Mouse (Mus musculus) thymus, adult 2 months (tissue): ENCODE measurements around the gene A930033H14Rik. TPM values are rescaled to one million over a fixed set of nuclear protein-coding genes. Genes with fewer than 3 reads are reported as not detected.
A peak's percentile ranks its signal among the peaks of the same experiment; 100 is the strongest.

Source experiments
- DNase-seq: peaks from one replicate; pipeline ENCODE4 v3.0.0; 2021
- H3K27ac ChIP-seq: fragments of 200-500 bp; 2 replicates; pipeline ENCODE4 v1.5.1; 2012; ENCODE audit warnings: low read length, control low read depth; ENCODE audit not compliant: control insufficient read depth, insufficient read depth
- H3K27me3 ChIP-seq: fragments of 200-500 bp; 2 replicates; pipeline ENCODE4 v1.6.1; 2012; ENCODE audit warnings: mild to moderate bottlenecking, low read length, moderate library complexity, mixed read lengths; ENCODE audit not compliant: control insufficient read depth, insufficient read depth
- H3K36me3 ChIP-seq: fragments of 200-500 bp; 2 replicates; pipeline ENCODE4 v1.6.1; 2012; ENCODE audit warnings: mild to moderate bottlenecking, low read length, moderate library complexity; ENCODE audit not compliant: control insufficient read depth, insufficient read depth
- H3K4me1 ChIP-seq: fragments of 200-500 bp; replicated peaks from 2 replicates; pipeline ENCODE4 v1.6.1; 2012; ENCODE audit warnings: low read length; ENCODE audit not compliant: control insufficient read depth, insufficient read depth
- H3K4me3 ChIP-seq: fragments of 200-500 bp; 2 replicates; pipeline ENCODE4 v1.5.1; 2012; ENCODE audit warnings: mild to moderate bottlenecking, low read length, control low read depth, moderate library complexity; ENCODE audit not compliant: control insufficient read depth, insufficient read depth
- CTCF ChIP-seq: fragments of 200-500 bp; IDR thresholded peaks from 2 replicates; pipeline ENCODE4 v1.5.1; 2012; ENCODE audit warnings: mild to moderate bottlenecking, control low read depth, low read length, moderate library complexity, borderline replicate concordance; ENCODE audit not compliant: control insufficient read depth, poor library complexity, insufficient read depth; ENCODE audit errors: extremely low read depth
- POLR2A ChIP-seq: fragments of 200-500 bp; IDR thresholded peaks from 2 replicates; pipeline ENCODE4 v1.6.1; 2012; ENCODE audit warnings: mild to moderate bottlenecking, low read length, control low read depth, moderate library complexity; ENCODE audit not compliant: control insufficient read depth, poor library complexity, insufficient read depth; ENCODE audit errors: extremely low read depth
- WGBS: fragments of 180-500 bp; shearing (Covaris S2); methylation state at CpG from one replicate; pipeline ENCODE4 v1.1.7; 2018; 5-methylcytosine and 5-hydroxymethylcytosine counted together
- polyA plus RNA-seq: library from polyadenylated mRNA; depleted of rRNA; stranded (reverse); fragments of >200 nt; gene quantifications from 2 replicates; pipeline ENCODE4 v1.2.3, GENCODE M21; 2012

A930033H14Rik gene
- polyA plus RNA-seq, 1 experiment: 0.34 TPM

DNA sequence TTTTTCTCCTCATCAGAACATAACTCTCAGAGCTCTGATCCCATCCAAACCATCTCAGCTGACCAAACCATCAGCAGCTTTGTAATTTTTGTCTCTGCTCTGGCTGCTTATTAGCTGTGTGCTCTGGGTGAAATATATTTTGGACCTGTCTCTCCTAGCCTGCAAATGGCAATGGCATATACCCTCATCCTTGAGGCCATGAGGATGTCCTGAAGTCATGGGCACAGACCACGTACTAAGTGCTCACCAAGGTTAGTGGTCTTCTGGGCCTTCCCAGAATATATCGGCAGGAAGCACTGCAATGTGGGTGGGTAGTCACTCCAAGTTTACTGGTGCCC, 6.4 kb upstream of the A930033H14Rik start:
- DNase-seq: no peak
- Histone ChIP-seq H3K27ac (no peak overlapping the region), H3K36me3 (no peaks in the 10 kb centered on the region), H3K27me3 (no peaks in the 10 kb centered on the region), H3K4me1 (no peaks in the 10 kb centered on the region), H3K4me3 (no peak overlapping the region)
- TF ChIP-seq CTCF: no peak
- TF ChIP-seq POLR2A: no peak
- 90% methylated on average over 2 of the region's 2 CpGs for WGBS

DNA sequence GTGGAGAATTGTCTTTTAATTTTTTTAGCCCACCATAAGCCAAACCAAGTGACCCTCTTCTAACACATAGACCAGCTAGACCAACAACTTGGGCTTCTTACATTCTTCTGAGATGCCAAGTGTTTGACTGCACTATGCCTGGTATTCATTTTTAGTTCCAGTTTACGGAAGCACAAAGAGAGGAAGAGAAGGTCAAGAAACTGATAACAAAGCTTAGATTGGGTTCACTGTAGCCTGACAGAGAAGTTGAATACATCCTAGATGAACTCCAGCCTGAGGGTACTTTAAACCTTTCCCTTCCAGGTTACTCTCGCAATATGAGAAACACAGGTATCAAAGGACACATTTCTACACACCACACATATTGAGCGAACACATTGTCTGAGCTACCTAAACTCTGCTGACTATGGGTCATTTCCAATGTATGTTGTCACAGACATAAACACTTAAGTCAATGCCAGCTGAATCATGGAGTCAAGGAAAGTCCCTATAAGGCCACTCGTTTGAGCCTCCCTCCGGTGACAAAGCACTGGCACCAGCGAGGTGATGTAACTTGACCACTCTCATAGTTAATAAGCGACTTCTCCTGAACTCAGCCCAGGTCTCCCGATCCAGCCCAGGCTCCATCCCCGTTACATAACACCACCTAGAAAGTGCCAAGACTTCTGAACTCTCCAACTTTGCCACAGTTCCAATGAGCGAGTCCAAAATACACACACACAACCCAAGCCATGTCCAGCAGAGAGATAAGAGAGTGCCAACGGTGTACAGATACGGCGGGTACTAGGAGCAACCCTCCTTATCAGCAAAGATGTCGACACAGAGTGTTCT, 5.8 kb upstream of the A930033H14Rik start:
- H3K36me3 ChIP-seq: no peaks in the 10 kb centered on the region
- no peak overlapping the region for H3K27ac ChIP-seq
- no peak for TF ChIP-seq CTCF
- no peak for TF ChIP-seq POLR2A
- 90% methylated on average over 14 of the region's 14 CpGs for WGBS
- DNase-seq: no peak
- H3K4me3 ChIP-seq: no peak overlapping the region
- no peaks in the 10 kb centered on the region for H3K27me3 ChIP-seq
- no peaks in the 10 kb centered on the region for H3K4me1 ChIP-seq

DNA sequence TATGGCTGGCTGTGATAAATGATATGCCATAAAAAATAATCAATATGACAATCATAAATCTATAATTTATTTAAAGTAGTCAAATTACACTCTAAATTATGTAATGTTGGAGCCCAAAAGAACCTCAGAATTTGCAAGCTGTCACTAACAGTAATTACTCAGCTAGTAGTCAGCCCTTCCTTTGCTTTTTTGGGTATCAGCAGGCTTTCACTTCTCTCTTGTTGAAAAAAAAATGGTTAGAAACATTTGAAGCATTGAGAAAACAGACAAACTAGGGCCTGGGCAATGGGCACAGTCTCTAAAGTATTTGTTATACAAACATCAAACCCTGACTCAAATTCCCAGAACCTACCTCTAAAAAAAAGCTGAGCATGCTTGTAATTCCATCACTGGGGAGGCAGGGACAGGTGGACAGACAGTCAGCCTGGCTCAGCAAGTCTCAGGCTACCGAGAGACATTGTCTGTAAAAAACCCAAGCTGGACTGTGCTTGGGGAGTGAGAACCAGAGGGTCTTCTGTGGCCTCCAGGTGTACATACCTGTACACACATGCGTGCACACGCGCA, 4.3 kb upstream of the A930033H14Rik start:
- TF ChIP-seq CTCF (no peak), POLR2A (no peak)
- DNase-seq: no peak
- Histone ChIP-seq H3K27ac (no peak overlapping the region), H3K36me3 (no peaks in the 10 kb centered on the region), H3K4me1 (peaks cover 2% of the 10 kb centered on the region; the same call in 1 of the 2 replicates), H3K4me3 (no peak overlapping the region), H3K27me3 (peaks cover 6% of the 10 kb centered on the region; the same call in 1 of the 2 replicates)
- 96% methylated on average over 4 of the region's 4 CpGs for WGBS

DNA sequence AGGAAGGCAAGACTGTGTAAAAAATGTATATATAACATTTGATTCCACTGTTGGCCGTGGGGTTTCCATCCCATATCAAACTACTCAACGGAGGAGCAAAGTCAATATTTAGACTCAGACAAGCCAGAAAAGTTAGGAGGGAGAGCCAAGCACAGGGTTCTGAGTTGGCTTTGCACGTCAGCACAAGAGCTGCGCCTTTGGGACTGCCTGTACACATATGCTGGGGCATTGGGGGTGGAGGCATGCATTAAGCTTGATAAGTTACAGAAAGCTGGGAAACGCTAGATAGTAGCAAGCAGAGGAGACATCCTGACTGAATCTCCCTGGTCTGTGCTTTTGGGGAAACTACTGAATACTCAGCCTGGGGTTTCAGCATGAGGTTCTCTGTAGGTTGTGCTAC, 1.1 kb upstream of the A930033H14Rik start:
- H3K27ac ChIP-seq: no peak overlapping the region
- no peaks in the 10 kb centered on the region for H3K36me3 ChIP-seq
- no peak overlapping the region for H3K4me3 ChIP-seq
- no peak for TF ChIP-seq CTCF
- no peak for TF ChIP-seq POLR2A
- WGBS: 73% methylated on average over 5 of the region's 5 CpGs
- H3K27me3 ChIP-seq: peaks cover 9% of the 10 kb centered on the region; the same call in 1 of the 2 replicates
- DNase-seq: no peak
- H3K4me1 ChIP-seq: peaks cover 2% of the 10 kb centered on the region; the same call in 1 of the 2 replicates

DNA sequence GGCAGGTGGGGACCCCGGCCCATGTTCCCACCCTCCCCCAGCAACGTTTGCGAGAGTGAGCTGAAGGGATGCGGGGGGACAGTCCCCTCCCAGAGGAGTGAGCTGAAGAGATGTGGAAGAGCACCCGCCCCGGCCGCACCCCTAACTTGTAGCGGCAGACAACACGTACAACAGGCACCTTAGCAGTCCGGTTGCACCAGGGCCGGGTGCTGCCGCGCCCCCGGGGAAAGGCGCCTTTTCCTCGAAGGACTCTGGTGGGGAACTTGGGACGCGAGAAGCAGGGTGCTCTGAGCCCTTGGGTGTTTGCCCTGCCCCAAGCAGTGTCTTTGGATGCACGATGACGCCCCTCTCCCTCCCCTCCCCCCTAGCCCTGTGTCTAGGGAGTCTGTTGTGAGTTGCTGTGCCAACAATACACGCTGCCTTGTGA, 566 bp upstream of the A930033H14Rik start:
- peaks cover 9% of the 10 kb centered on the region; the same call in 1 of the 2 replicates for H3K27me3 ChIP-seq
- H3K4me3 ChIP-seq: peak overlapping the region; percentile 43
- TF ChIP-seq POLR2A (no peak), CTCF (no peak)
- H3K4me1 ChIP-seq: peaks cover 2% of the 10 kb centered on the region; the same call in 1 of the 2 replicates
- DNase-seq: no peak
- H3K36me3 ChIP-seq: no peaks in the 10 kb centered on the region
- no peak overlapping the region for H3K27ac ChIP-seq
- under 1% methylated on average over 20 of the region's 21 CpGs for WGBS

DNA sequence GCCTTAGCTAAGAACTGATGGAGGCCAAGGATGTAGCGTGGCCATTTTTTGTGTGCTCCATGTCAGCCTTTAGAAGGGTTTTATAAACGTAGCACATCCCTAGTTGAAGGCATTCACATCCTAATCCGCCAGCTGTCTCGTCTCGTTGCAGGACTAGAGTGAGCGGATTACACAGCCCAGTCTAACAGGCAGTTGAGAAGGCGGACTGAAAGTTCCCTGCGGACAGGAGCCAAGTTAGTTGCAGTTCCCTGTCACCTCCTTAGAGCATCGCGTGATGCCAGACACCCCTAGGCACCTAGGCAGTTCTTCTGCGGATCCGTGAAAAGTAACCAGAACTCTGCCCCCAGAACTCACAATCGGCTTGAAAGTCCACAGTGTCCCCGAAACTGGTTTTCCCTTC, 922 bp downstream of the A930033H14Rik start:
- TF ChIP-seq CTCF: no peak
- no peak for TF ChIP-seq POLR2A
- peaks cover 9% of the 10 kb centered on the region; the same call in 1 of the 2 replicates for H3K27me3 ChIP-seq
- no peaks in the 10 kb centered on the region for H3K36me3 ChIP-seq
- DNase-seq: no peak
- no peak overlapping the region for H3K27ac ChIP-seq
- peaks cover 2% of the 10 kb centered on the region; the same call in 1 of the 2 replicates for H3K4me1 ChIP-seq
- H3K4me3 ChIP-seq: peak overlapping the region; percentile 2; the same call in 1 of the 2 replicates
- 5% methylated on average over 14 of the region's 14 CpGs for WGBS
